In genomic region chrX:113185230-113185985, GRCm38 (mm10) we compare ENCODE assay signal across 8 mouse cellular contexts. TPM values are rescaled to one million over a fixed set of nuclear protein-coding genes. Genes with fewer than 3 reads are reported as not detected.
DNase-seq lines count a peak whose midpoint lies in the region; ATAC-seq lines count a peak whose summit lies in the region.

Chm (minus strand) TSS chrX:113185517.

- H3K9ac ChIP-seq in hindbrain, embryonic 16.5 days (ENCODE audit: low read depth, low read length), result peak within 1 kb of the TSS; percentile 20

- peak within 1 kb of the TSS; percentile 48 for H3K4me2 ChIP-seq in hindbrain, embryonic 16.5 days (ENCODE audit: low read length)

- peak; percentile 75 for DNase-seq in adipocyte (ENCODE audit: low spot score)
- peak; percentile 37 to 60 for DNase-seq in cerebellum, postnatal 36 days
- DNase-seq in frontal cortex, postnatal 25 days (ENCODE audit: low spot score in 2 of 2), result peak; percentile 19 to 26
- peak; percentile 44 for DNase-seq in left cerebral cortex, adult 11 months (ENCODE audit: low spot score)
- DNase-seq in lung, postnatal 36 days, result peak; percentile 83
- DNase-seq in retina, embryonic 14.5 days (ENCODE audit: low spot score), result peak; percentile 76
- DNase-seq in thymus, postnatal 4 days, result peak; percentile 44

- H3K4me1 ChIP-seq in hindbrain, embryonic 16.5 days (ENCODE audit: control insufficient read depth, insufficient read depth, low read depth, low read length), result no peaks in the 10 kb centered on the region

- H3K9me3 ChIP-seq in hindbrain, embryonic 16.5 days (ENCODE audit: control insufficient read depth, low read length), result no peaks in the 10 kb centered on the region

- H3K27ac ChIP-seq in hindbrain, embryonic 16.5 days (ENCODE audit: low read depth, low read length), result peak within 1 kb of the TSS; percentile 82

- ATAC-seq in hindbrain, embryonic 16.5 days, result peak; percentile 97

- WGBS in hindbrain, embryonic 16.5 days, result 13% methylated on average over 21 of the region's 21 CpGs

- no peaks in the 10 kb centered on the region for H3K36me3 ChIP-seq in hindbrain, embryonic 16.5 days (ENCODE audit: control insufficient read depth, insufficient read depth, low read length)

- H3K27me3 ChIP-seq in hindbrain, embryonic 16.5 days (replicated peaks; ENCODE audit: control insufficient read depth, insufficient read depth, low read length), result no peaks in the 10 kb centered on the region

- peak within 1 kb of the TSS; percentile 48 for H3K4me3 ChIP-seq in hindbrain, embryonic 16.5 days (ENCODE audit: low read length)

RNA-seq across cellular contexts. Expression of gene Chm, which starts in this region (rescaled TPM):
- 13.6 and 15.5 TPM in 2 replicates for polyA plus RNA-seq in hindbrain, embryonic 16.5 days (2015; fragmentation: Nextera tagmentation; extraction: Ambion mirVana)

Comparison
In these comparisons a context has a peak if more than half of its experiments do, and no peak if none do; other contexts are left out.
1. Peak in every context shown above with its lines: DNase-seq, ATAC-seq, H3K4me3 ChIP-seq and H3K27ac ChIP-seq.
2. DNase-seq: peak in every context shown above with its lines; median percentile 83 in lung, postnatal 36 days; 76 in retina, embryonic 14.5 days; 75 in adipocyte; 48 in cerebellum, postnatal 36 days; 44 in left cerebral cortex, adult 11 months; 44 in thymus, postnatal 4 days; 22 in frontal cortex, postnatal 25 days.